Mouse (Mus musculus) thymus, postnatal 25 days (tissue): ENCODE results near the gene B4galnt1.
"Not testable (repeated sequence)": the region's sequence is repeated elsewhere in the genome, so short reads cannot be mapped to it uniquely, and the experiment has no call there.

Experiments
- DNase-seq: peaks from one replicate; pipeline ENCODE4 v3.0.0; 2022

Gene B4galnt1

GRCm38 (mm10) chr10:127189651-127190381 is 24.8 kb downstream of the B4galnt1 start, which contains the start of gene Arhgef25:
TSS of gene Arhgef25 (minus strand) at chr10:127190083.
- DNase-seq = no peak

- DNase-seq = no peak
Measured at GRCm38 (mm10) chr10:127190398-127191190, 25.6 kb downstream of the B4galnt1 start.

GRCm38 (mm10) chr10:127191191-127192056 is 26.4 kb downstream of the B4galnt1 start:
- DNase-seq = no peak

GRCm38 (mm10) chr10:127192057-127192328 is 27.0 kb downstream of the B4galnt1 start:
- not testable (repeated sequence) for DNase-seq

- DNase-seq = no peak
Measured at GRCm38 (mm10) chr10:127193011-127193410, 28.0 kb downstream of the B4galnt1 start.

- no peak for DNase-seq
Measured at GRCm38 (mm10) chr10:127194428-127195327, 29.7 kb downstream of the B4galnt1 start.

- peak; percentile 54 for DNase-seq
Measured at GRCm38 (mm10) chr10:127195328-127196129, 30.5 kb downstream of the B4galnt1 start, which contains the start of gene Dtx3. TSS of gene Dtx3 (minus strand) at chr10:127195728.

GRCm38 (mm10) chr10:127196392-127196791 is 31.4 kb downstream of the B4galnt1 start:
- DNase-seq = no peak

GRCm38 (mm10) chr10:127197104-127197503 is 32.1 kb downstream of the B4galnt1 start:
- DNase-seq = no peak

GRCm38 (mm10) chr10:127197505-127198110 is 32.6 kb downstream of the B4galnt1 start:
- no peak for DNase-seq

GRCm38 (mm10) chr10:127198492-127198891 is 33.5 kb downstream of the B4galnt1 start:
- DNase-seq = no peak

- DNase-seq = no peak
Measured at GRCm38 (mm10) chr10:127199068-127199467, 34.0 kb downstream of the B4galnt1 start.

GRCm38 (mm10) chr10:127199474-127199873 is 34.4 kb downstream of the B4galnt1 start:
- no peak for DNase-seq

- no peak for DNase-seq
Measured at GRCm38 (mm10) chr10:127200279-127200678, 35.3 kb downstream of the B4galnt1 start.

- no peak for DNase-seq
Measured at GRCm38 (mm10) chr10:127203106-127203505, 38.1 kb downstream of the B4galnt1 start.

- no peak for DNase-seq
Measured at GRCm38 (mm10) chr10:127204589-127204988, 39.6 kb downstream of the B4galnt1 start.

- DNase-seq = no peak
Measured at GRCm38 (mm10) chr10:127205373-127205772, 40.3 kb downstream of the B4galnt1 start.

- DNase-seq = no peak
Measured at GRCm38 (mm10) chr10:127208921-127209320, 43.9 kb downstream of the B4galnt1 start.

GRCm38 (mm10) chr10:127209928-127210570 is 45.0 kb downstream of the B4galnt1 start:
- DNase-seq = no peak

GRCm38 (mm10) chr10:127210961-127211405 is 46.0 kb downstream of the B4galnt1 start:
- no peak for DNase-seq
